Mouse (Mus musculus) brain, embryonic 14.5 days (tissue): ENCODE results near the gene Bfar.

Experiments used
- CTCF ChIP-seq: fragments of 200-500 bp; IDR thresholded peaks from 2 replicates; pipeline ENCODE4 v1.5.1; 2012; ENCODE audit warnings: inconsistent platforms, mild to moderate bottlenecking, moderate library complexity, borderline replicate concordance; ENCODE audit not compliant: insufficient read depth, insufficient read length; ENCODE audit errors: extremely low read depth
- POLR2A ChIP-seq: fragments of 200-500 bp; IDR thresholded peaks from 2 replicates; pipeline ENCODE4 v1.6.1; 2012; ENCODE audit warnings: mild to moderate bottlenecking, inconsistent platforms, borderline replicate concordance; ENCODE audit not compliant: poor library complexity, insufficient read depth, insufficient read length, severe bottlenecking; ENCODE audit errors: extremely low read depth

DNA sequence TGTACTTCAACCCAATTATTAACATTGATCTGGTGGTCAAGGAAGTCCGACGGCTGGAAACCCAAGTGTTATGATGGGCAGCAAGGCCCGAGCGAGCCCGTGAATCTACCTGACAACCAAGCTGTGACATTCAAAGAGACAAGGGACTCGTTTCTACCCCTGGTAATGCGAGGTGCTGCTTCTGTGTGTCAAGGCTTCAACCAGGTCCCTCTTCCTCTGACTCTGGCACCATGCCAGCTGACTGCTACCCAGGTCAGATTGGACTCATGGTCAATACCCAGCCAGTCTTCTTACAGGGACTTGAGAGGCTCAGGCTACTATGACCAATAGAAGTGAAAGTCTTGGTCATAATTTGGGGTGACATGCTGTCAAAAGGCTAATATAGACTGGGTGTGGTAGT is 30.5 kb downstream of the Bfar start:
- TF ChIP-seq CTCF (no peak), POLR2A (no peak)
